Mouse (Mus musculus) midbrain, embryonic 12.5 days (tissue): Measurements from ENCODE around the gene Dgki. TPM values are rescaled to one million over a fixed set of nuclear protein-coding genes. Genes with fewer than 3 reads are reported as not detected.

Experiments
- ATAC-seq: fragments of 200-750 bp; cut with Nextera tagmentation; 2 replicates; pipeline ENCODE4 v1.8.0; 2017; ENCODE audit warnings: low read depth, moderate TSS enrichment, moderate library complexity; ENCODE audit not compliant: low FRiP score
- H3K27ac ChIP-seq: fragments of 300-500 bp; sonication (generic); replicated peaks from 2 replicates; pipeline ENCODE4 v1.5.1; 2016; ENCODE audit warnings: mild to moderate bottlenecking
- H3K27me3 ChIP-seq: fragments of 300-500 bp; sonication (generic); 2 replicates; pipeline ENCODE4 v1.6.1; 2016; ENCODE audit warnings: mild to moderate bottlenecking
- H3K36me3 ChIP-seq: fragments of 300-500 bp; sonication (generic); 2 replicates; pipeline ENCODE4 v1.6.1; 2016
- H3K4me1 ChIP-seq: fragments of 300-500 bp; sonication (generic); 2 replicates; pipeline ENCODE4 v1.6.1; 2016
- H3K4me2 ChIP-seq: fragments of 300-500 bp; sonication (generic); replicated peaks from 2 replicates; pipeline ENCODE4 v1.6.1; 2016; ENCODE audit warnings: mild to moderate bottlenecking, moderate library complexity
- H3K4me3 ChIP-seq: fragments of 300-500 bp; sonication (generic); 2 replicates; pipeline ENCODE4 v1.5.1; 2016; ENCODE audit warnings: mild to moderate bottlenecking
- H3K9ac ChIP-seq: fragments of 300-500 bp; sonication (generic); replicated peaks from 2 replicates; pipeline ENCODE4 v1.6.1; 2016; ENCODE audit warnings: mild to moderate bottlenecking, moderate library complexity
- H3K9me3 ChIP-seq: fragments of 300-500 bp; sonication (generic); 2 replicates; pipeline ENCODE4 v1.6.1; 2016; ENCODE audit warnings: mild to moderate bottlenecking
- WGBS: fragments of 180-500 bp; shearing (Covaris S2); methylation state at CpG from one replicate; pipeline ENCODE4 v1.1.7; 2016; 5-methylcytosine and 5-hydroxymethylcytosine counted together
- polyA plus RNA-seq: library from polyadenylated mRNA; unstranded; fragments of >200 nt; fragmentation: Nextera tagmentation; extraction: Ambion mirVana; gene quantifications from 2 replicates; pipeline ENCODE4 v1.2.1, GENCODE M21; 2016

Gene Dgki
- 4.3 and 5.3 TPM in 2 replicates for polyA plus RNA-seq

- peak; percentile 95 for ATAC-seq
- WGBS, result 0% methylated on average over 64 of the region's 65 CpGs
- Histone ChIP-seq H3K4me3 (peak within 1 kb of the TSS; percentile 87), H3K27me3 (peaks cover 40% of the 10 kb centered on the region), H3K4me2 (peak within 1 kb of the TSS; percentile 95), H3K36me3 (no peaks in the 10 kb centered on the region), H3K4me1 (peaks cover 24% of the 10 kb centered on the region), H3K9ac (peak within 1 kb of the TSS; percentile 78), H3K27ac (peak within 1 kb of the TSS; percentile 75), H3K9me3 (no peaks in the 10 kb centered on the region)
Measured at GRCm38 (mm10) chr6:37299562-37300390, at the start of gene Dgki. TSS of gene Dgki (minus strand) at chr6:37300184.

- Histone ChIP-seq H3K4me1 (no peaks in the 10 kb centered on the region), H3K4me3 (no peak overlapping the region), H3K9ac (no peak overlapping the region), H3K27ac (no peak overlapping the region), H3K9me3 (no peaks in the 10 kb centered on the region), H3K27me3 (no peaks in the 10 kb centered on the region), H3K36me3 (no peaks in the 10 kb centered on the region), H3K4me2 (no peak overlapping the region)
- no peak for ATAC-seq
- WGBS, result 87% methylated on average over 5 of the region's 5 CpGs
Measured at GRCm38 (mm10) chr6:37347606-37348005, 47.6 kb upstream of the Dgki start.

GRCm38 (mm10) chr6:37338055-37338454 lies 38.1 kb upstream of the Dgki start:
- no peak for ATAC-seq
- no peak overlapping the region for H3K4me2 ChIP-seq
- no peaks in the 10 kb centered on the region for H3K9me3 ChIP-seq
- H3K4me1 ChIP-seq, result peaks cover 13% of the 10 kb centered on the region
- no peaks in the 10 kb centered on the region for H3K36me3 ChIP-seq
- no peak overlapping the region for H3K27ac ChIP-seq
- WGBS, result 94% methylated on average over 5 of the region's 5 CpGs
- no peak overlapping the region for H3K4me3 ChIP-seq
- no peak overlapping the region for H3K9ac ChIP-seq
- no peaks in the 10 kb centered on the region for H3K27me3 ChIP-seq

- Histone ChIP-seq H3K4me3 (no peak overlapping the region), H3K36me3 (no peaks in the 10 kb centered on the region), H3K9ac (0 out of 2 replicates have a peak overlapping the region, but pooled peaks have one; percentile 20), H3K27ac (0 out of 2 replicates have a peak overlapping the region, but pooled peaks have one; percentile 20), H3K27me3 (no peaks in the 10 kb centered on the region), H3K4me2 (no peak overlapping the region), H3K9me3 (no peaks in the 10 kb centered on the region), H3K4me1 (peaks cover 13% of the 10 kb centered on the region)
- 12% methylated on average over 5 of the region's 5 CpGs for WGBS
- peak; percentile 68; the same call in 1 of the 2 replicates for ATAC-seq
Measured at GRCm38 (mm10) chr6:37336831-37337260, 36.9 kb upstream of the Dgki start.

DNA sequence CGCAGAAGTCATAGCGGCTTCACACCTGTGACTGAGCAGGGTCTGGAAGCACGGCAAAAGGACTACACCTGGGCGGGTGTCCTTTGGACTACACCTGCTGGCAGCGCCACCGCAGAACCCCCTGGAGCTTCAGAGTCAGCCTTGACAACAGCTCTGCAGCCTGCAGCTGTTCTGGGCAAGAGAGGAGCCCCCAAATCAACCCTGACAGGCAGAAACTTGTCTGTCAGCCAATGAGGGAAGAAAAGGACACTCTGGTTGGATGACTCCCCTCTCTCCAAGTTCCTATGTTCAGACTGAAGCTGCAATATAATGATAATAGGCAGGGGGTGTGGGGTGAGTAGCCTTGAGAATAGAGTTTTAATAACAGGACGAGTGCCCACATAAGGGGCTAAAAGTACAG lies 36.4 kb upstream of the Dgki start:
- H3K4me1 ChIP-seq, result peaks cover 13% of the 10 kb centered on the region
- WGBS, result 61% methylated on average over 7 of the region's 7 CpGs
- 0 out of 2 replicates have a peak overlapping the region, but pooled peaks have one; percentile 20 for H3K27ac ChIP-seq
- H3K9me3 ChIP-seq, result no peaks in the 10 kb centered on the region
- H3K4me2 ChIP-seq, result no peak overlapping the region
- H3K27me3 ChIP-seq, result no peaks in the 10 kb centered on the region
- no peak overlapping the region for H3K9ac ChIP-seq
- no peak overlapping the region for H3K4me3 ChIP-seq
- no peaks in the 10 kb centered on the region for H3K36me3 ChIP-seq
- 0 out of 2 replicates have a peak, but pooled peaks have one; percentile 19 for ATAC-seq

DNA sequence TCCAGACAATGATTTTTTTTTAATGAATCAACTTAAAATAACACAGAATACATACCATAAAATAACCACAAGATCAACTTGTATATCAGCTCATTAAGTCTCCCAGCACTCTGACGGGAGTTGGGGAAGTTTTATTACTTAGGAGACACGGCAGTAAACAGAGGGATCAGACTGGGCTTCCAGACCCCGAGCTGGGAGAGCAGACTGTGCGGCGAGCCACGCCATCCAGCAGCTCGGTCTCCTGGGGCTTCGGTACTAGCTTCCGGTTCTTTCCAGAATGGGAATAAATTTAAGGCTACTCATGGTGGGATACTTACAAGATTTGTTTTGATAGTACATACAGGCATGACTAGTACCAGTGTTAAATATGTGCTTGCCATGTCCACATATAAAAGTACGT lies 32.9 kb upstream of the Dgki start:
- no peak overlapping the region for H3K4me2 ChIP-seq
- no peaks in the 10 kb centered on the region for H3K27me3 ChIP-seq
- no peak overlapping the region for H3K4me3 ChIP-seq
- no peak overlapping the region for H3K27ac ChIP-seq
- H3K9ac ChIP-seq, result no peak overlapping the region
- 82% methylated on average over 10 of the region's 10 CpGs for WGBS
- peaks cover 26% of the 10 kb centered on the region for H3K4me1 ChIP-seq
- no peaks in the 10 kb centered on the region for H3K9me3 ChIP-seq
- no peak for ATAC-seq
- no peaks in the 10 kb centered on the region for H3K36me3 ChIP-seq

DNA sequence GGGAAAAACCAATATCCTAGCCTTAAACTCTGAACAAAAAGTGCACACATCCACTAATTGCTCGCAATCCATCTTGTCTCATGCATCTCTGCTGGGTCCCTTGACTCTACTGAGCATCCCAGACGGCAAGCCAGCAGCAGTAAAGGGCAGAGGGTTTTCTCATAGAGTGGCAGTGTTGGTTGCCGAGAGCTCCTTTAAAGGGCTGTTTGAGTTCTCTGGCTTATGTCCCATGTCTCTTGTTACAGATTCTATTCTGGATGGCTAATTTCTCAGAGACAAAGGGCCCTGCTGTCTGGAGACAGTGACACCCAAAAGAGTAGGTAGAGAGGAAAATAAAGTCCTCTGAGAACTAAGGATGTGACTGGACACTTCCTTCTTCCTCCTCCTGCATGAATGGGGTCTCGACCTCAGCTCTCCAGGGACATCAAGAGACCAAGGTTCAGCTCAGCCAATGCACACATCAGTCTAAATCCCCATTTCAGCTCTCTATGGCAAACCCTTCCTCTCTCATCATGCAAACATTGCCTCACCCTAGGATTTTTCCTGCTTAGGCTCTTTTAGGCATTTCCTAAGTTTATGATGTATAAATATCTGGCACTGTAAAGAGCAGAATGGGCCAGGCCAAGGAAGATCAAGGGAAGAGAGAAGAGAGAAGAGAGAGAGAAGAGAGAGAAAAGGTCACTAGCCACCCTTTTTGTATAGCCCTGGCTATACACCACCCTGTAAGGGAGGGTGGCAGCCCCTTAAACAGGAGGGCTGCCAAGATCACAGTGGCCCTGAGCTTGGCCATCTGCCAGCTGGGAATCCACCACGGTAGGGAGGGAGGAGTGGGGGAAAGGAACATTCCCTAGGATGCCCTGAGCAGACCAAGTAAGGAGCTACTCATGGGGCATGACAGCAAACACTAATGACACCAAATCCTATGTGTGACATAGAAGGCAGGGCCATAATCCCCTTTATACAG lies 30.2 kb upstream of the Dgki start:
- H3K27ac ChIP-seq, result no peak overlapping the region
- no peak overlapping the region for H3K4me3 ChIP-seq
- H3K4me1 ChIP-seq, result peaks cover 26% of the 10 kb centered on the region
- H3K4me2 ChIP-seq, result no peak overlapping the region
- H3K9me3 ChIP-seq, result no peaks in the 10 kb centered on the region
- H3K27me3 ChIP-seq, result no peaks in the 10 kb centered on the region
- 53% methylated on average over 5 of the region's 5 CpGs for WGBS
- ATAC-seq, result no peak
- no peak overlapping the region for H3K9ac ChIP-seq
- no peaks in the 10 kb centered on the region for H3K36me3 ChIP-seq

GRCm38 (mm10) chr6:37329376-37329775 lies 29.4 kb upstream of the Dgki start:
- WGBS, result 85% methylated on average over 3 of the region's 3 CpGs
- Histone ChIP-seq H3K27ac (no peak overlapping the region), H3K4me3 (no peak overlapping the region), H3K9ac (no peak overlapping the region), H3K4me2 (no peak overlapping the region), H3K36me3 (no peaks in the 10 kb centered on the region), H3K4me1 (peaks cover 26% of the 10 kb centered on the region), H3K27me3 (no peaks in the 10 kb centered on the region), H3K9me3 (no peaks in the 10 kb centered on the region)
- ATAC-seq, result no peak

- H3K27ac ChIP-seq, result no peak overlapping the region
- H3K4me2 ChIP-seq, result no peak overlapping the region
- H3K36me3 ChIP-seq, result no peaks in the 10 kb centered on the region
- no peak overlapping the region for H3K4me3 ChIP-seq
- no peaks in the 10 kb centered on the region for H3K9me3 ChIP-seq
- H3K4me1 ChIP-seq, result peaks cover 26% of the 10 kb centered on the region
- 38% methylated on average over 7 of the region's 7 CpGs for WGBS
- no peak overlapping the region for H3K9ac ChIP-seq
- no peak for ATAC-seq
- H3K27me3 ChIP-seq, result no peaks in the 10 kb centered on the region
Measured at GRCm38 (mm10) chr6:37328671-37329070, 28.7 kb upstream of the Dgki start.

DNA sequence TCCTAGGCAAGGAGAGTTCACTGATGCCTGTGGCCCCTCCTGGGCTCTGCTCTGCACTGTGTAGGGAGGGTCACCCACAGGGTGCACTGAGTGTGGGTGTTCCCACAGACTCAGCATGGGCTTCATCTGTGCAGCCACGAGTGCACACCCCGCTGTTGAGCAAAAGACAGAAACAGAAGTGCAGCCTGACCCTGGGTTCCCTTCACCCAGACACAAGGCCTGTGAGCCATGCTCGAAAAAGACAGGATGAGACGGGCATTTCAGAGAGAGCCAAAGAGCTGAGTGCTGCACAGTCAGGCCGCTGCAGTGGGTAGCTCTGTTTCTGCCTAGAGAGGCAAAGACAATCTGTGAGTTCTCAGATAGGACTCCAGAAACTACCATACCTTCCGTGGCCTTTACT lies 27.5 kb upstream of the Dgki start:
- no peak overlapping the region for H3K27ac ChIP-seq
- peaks cover 26% of the 10 kb centered on the region for H3K4me1 ChIP-seq
- WGBS, result 41% methylated on average over 6 of the region's 6 CpGs

DNA sequence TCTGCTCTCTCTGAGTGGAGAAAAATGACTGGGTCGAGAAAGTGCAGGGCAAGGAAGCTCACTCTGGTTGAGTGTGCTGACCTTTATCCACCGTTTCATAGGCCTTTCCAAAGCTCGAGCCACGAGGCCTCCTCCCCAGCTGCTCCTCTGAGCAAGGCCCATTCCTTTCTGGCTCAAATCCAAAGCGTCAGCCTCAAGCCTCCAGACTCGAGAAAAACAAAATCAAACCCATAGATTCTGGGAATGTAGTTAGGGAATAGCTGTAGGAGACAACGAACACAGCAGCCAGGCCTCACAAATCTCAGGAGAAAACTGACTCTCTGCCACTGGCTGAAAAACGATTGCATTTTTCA lies 26.6 kb upstream of the Dgki start:
- Histone ChIP-seq H3K9me3 (no peaks in the 10 kb centered on the region), H3K4me1 (peaks cover 26% of the 10 kb centered on the region), H3K4me3 (no peak overlapping the region), H3K4me2 (no peak overlapping the region), H3K36me3 (no peaks in the 10 kb centered on the region), H3K27ac (no peak overlapping the region), H3K9ac (no peak overlapping the region), H3K27me3 (no peaks in the 10 kb centered on the region)
- ATAC-seq, result no peak
- 51% methylated on average over 8 of the region's 8 CpGs for whole genome bisulfite sequencing

More for the DNA sequence above, 27.5 kb upstream of the Dgki start:
- Histone ChIP-seq H3K4me3 (no peak overlapping the region), H3K9me3 (no peaks in the 10 kb centered on the region), H3K4me2 (no peak overlapping the region), H3K9ac (no peak overlapping the region), H3K36me3 (no peaks in the 10 kb centered on the region), H3K27me3 (no peaks in the 10 kb centered on the region)
- no peak for ATAC-seq
